Mouse (Mus musculus) heart, embryonic 11.5 days (tissue): Measurements from ENCODE around the gene Dnajc5g. TPM values are rescaled to one million over a fixed set of nuclear protein-coding genes. Genes with fewer than 3 reads are reported as not detected.

ENCODE experiments used
- ATAC-seq: fragments of 200-750 bp; cut with Nextera tagmentation; replicated peaks from 2 replicates; pipeline ENCODE4 v1.8.0; 2017; ENCODE audit warnings: moderate library complexity; ENCODE audit not compliant: insufficient number of reproducible peaks, low FRiP score, low TSS enrichment
- H3K27ac ChIP-seq: fragments of 300-500 bp; sonication (generic); 2 replicates; pipeline ENCODE4 v1.5.1; 2014; ENCODE audit warnings: mild to moderate bottlenecking, low read depth, low read length
- H3K27me3 ChIP-seq: fragments of 300-500 bp; sonication (generic); 2 replicates; pipeline ENCODE4 v1.6.1; 2014; ENCODE audit warnings: mild to moderate bottlenecking, low read length, mixed read lengths; ENCODE audit not compliant: control insufficient read depth, insufficient read depth
- H3K36me3 ChIP-seq: fragments of 300-500 bp; sonication (generic); 2 replicates; pipeline ENCODE4 v1.6.1; 2014; ENCODE audit warnings: mild to moderate bottlenecking, low read length, moderate library complexity, mixed read lengths; ENCODE audit not compliant: control insufficient read depth, insufficient read depth
- H3K4me1 ChIP-seq: fragments of 300-500 bp; sonication (generic); 2 replicates; pipeline ENCODE4 v1.6.1; 2014; ENCODE audit warnings: low read length; ENCODE audit not compliant: control insufficient read depth, insufficient read depth
- H3K4me2 ChIP-seq: fragments of 300-500 bp; sonication (generic); 2 replicates; pipeline ENCODE4 v1.6.1; 2014; ENCODE audit warnings: mild to moderate bottlenecking, moderate library complexity
- H3K4me3 ChIP-seq: fragments of 300-500 bp; sonication (generic); 2 replicates; pipeline ENCODE4 v1.5.1; 2014; ENCODE audit warnings: low read depth, low read length
- H3K9ac ChIP-seq: fragments of 300-500 bp; sonication (generic); 2 replicates; pipeline ENCODE4 v1.6.1; 2014; ENCODE audit warnings: mild to moderate bottlenecking, low read depth, low read length, moderate library complexity
- H3K9me3 ChIP-seq: fragments of 300-500 bp; sonication (generic); replicated peaks from 2 replicates; pipeline ENCODE4 v1.6.1; 2016; ENCODE audit warnings: low read length; ENCODE audit not compliant: control insufficient read depth
- WGBS: fragments of 180-500 bp; shearing (Covaris S2); extraction: QIAGEN DNeasy Blood & Tissue Kit; methylation state at CpG from one replicate; pipeline ENCODE4 v1.1.7; 2014; ENCODE audit not compliant: insufficient replicate concordance; 5-methylcytosine and 5-hydroxymethylcytosine counted together
- polyA plus RNA-seq: library from polyadenylated mRNA; unstranded; fragments of >200 nt; fragmentation: Nextera tagmentation; extraction: Ambion mirVana; gene quantifications from 2 replicates; pipeline ENCODE4 v1.2.1, GENCODE M21; 2014

The Dnajc5g gene
- polyA plus RNA-seq, 1 experiment from 2014 or later = not detected

- 27% methylated on average over 5 of the region's 5 CpGs for whole genome bisulfite sequencing
- Histone ChIP-seq H3K27ac (no peak overlapping the region), H3K4me3 (no peak overlapping the region), H3K4me2 (no peak overlapping the region), H3K9ac (no peak overlapping the region), H3K27me3 (no peaks in the 10 kb centered on the region), H3K36me3 (no peaks in the 10 kb centered on the region), H3K4me1 (no peaks in the 10 kb centered on the region), H3K9me3 (no peaks in the 10 kb centered on the region)
- ATAC-seq = no peak
Observed at GRCm38 (mm10) chr5:31126050-31126449, 20.0 kb downstream of the Dnajc5g start.

DNA sequence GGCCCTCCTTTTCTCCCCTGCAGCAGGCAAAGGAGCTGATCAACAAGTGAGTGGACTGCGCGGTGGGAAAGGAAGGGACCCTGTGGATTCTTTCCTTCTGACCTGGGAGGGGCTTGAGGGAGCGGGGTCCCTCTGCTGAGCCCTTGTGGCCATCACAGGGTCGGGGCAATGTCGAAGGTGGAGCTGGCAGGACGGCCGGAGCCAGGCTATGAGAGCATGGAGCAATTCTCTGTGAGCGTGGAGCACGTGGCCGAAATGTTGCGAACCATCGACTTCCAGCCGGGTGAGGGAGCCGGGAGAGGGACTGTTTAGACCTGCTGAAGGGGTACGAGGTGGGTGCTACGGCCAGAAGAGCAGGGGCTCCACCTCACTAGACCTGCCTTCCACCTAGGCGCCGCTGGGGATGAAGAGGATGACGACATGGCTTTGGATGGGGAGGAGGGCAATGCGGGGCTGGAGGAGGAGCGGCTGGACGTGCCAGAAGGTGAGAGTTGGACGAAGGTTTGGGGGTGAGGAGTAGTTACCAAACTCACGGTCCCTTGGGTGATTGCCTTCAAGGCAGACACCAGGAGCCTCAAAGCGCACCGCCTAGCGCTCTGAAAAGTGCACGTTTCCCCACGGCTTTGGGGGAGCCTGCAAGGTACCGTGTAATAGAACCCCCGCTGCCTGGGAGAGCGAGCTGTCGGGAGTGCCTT, 30.8 kb downstream of the Dnajc5g start:
- no peak for ATAC-seq
- Histone ChIP-seq H3K4me3 (peak overlapping the region; percentile 37; the same call in 1 of the 2 replicates), H3K36me3 (peaks cover 4% of the 10 kb centered on the region; the same call in 1 of the 2 replicates)

DNA sequence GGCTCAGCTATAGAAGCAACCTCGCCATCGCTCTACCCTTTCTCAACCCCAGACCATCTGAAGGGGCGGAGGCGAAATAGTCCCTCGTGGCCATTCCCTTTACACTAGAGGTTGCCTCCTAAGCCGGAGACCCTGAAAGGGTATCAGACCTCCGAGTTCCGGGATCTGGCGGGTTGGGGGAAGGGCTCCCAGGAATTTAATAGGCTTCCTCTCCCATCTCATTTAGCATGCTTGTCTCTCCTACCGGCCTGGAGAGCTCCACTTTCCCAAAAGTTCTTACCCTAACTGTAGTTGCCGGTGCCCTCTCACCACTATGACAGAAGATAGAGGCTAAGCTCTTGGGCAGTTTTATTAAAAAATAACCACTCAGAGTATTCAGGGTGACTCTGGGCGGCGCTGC, 31.6 kb downstream of the Dnajc5g start:
- H3K4me3 ChIP-seq = peak overlapping the region; percentile 37
- 1% methylated on average over 13 of the region's 13 CpGs for WGBS
- H3K36me3 ChIP-seq = peaks cover 4% of the 10 kb centered on the region; the same call in 1 of the 2 replicates
- H3K9me3 ChIP-seq = no peaks in the 10 kb centered on the region
- ATAC-seq = no peak
- H3K4me1 ChIP-seq = peaks cover 22% of the 10 kb centered on the region
- H3K4me2 ChIP-seq = peak overlapping the region; percentile 59
- no peak overlapping the region for H3K9ac ChIP-seq
- peaks cover 59% of the 10 kb centered on the region for H3K27me3 ChIP-seq
- H3K27ac ChIP-seq = no peak overlapping the region

More for the DNA sequence above, 30.8 kb downstream of the Dnajc5g start:
- Histone ChIP-seq H3K27ac (no peak overlapping the region), H3K4me1 (peaks cover 22% of the 10 kb centered on the region), H3K27me3 (peaks cover 59% of the 10 kb centered on the region), H3K4me2 (peak overlapping the region; percentile 59), H3K9me3 (no peaks in the 10 kb centered on the region), H3K9ac (no peak overlapping the region)
- 3% methylated on average over 33 of the region's 33 CpGs for WGBS

GRCm38 (mm10) chr5:31138241-31138967, 32.3 kb downstream of the Dnajc5g start, which contains the start of gene Ucn:
Gene Ucn, minus strand, starts transcription at chr5:31138829.
- H3K4me1 ChIP-seq = peaks cover 22% of the 10 kb centered on the region
- no peak within 1 kb of the TSS for H3K27ac ChIP-seq
- H3K9ac ChIP-seq = no peak within 1 kb of the TSS
- peaks cover 4% of the 10 kb centered on the region; the same call in 1 of the 2 replicates for H3K36me3 ChIP-seq
- H3K27me3 ChIP-seq = peaks cover 59% of the 10 kb centered on the region
- H3K4me2 ChIP-seq = peak within 1 kb of the TSS; percentile 59
- 3% methylated on average over 52 of the region's 52 CpGs for WGBS
- ATAC-seq = no peak; the same call in 1 of the 2 replicates
- no peaks in the 10 kb centered on the region for H3K9me3 ChIP-seq
- H3K4me3 ChIP-seq = peak within 1 kb of the TSS; percentile 37

DNA sequence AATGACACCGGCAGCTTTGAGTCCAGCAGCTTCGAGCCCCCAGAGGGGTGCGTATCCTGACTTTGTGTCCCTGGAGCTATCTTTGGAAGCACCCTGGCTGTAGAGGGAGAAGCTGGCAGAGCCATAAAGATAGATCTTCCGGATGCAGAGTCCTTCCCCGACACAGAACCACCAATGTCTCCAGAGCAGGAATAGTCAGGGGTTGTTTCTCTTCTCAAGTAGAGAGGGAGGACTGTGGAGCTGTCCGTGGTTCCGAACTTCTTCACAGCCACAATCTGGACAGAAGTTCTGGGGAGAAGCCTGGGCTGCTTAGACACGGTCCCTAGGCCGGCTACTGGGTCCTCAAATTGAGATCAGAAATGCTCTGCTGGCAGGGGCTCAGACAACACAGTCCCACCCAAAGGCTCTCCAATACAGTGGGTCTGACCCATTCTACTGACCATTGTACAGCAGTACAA, 32.9 kb downstream of the Dnajc5g start:
- Histone ChIP-seq H3K9me3 (no peaks in the 10 kb centered on the region), H3K4me2 (peak overlapping the region; percentile 59), H3K36me3 (peaks cover 4% of the 10 kb centered on the region; the same call in 1 of the 2 replicates), H3K27ac (no peak overlapping the region), H3K27me3 (peaks cover 54% of the 10 kb centered on the region), H3K4me3 (peak overlapping the region; percentile 37), H3K9ac (no peak overlapping the region), H3K4me1 (peaks cover 22% of the 10 kb centered on the region)
- 8% methylated on average over 9 of the region's 9 CpGs for WGBS
- no peak for ATAC-seq

GRCm38 (mm10) chr5:31149781-31150180, 43.7 kb downstream of the Dnajc5g start:
- H3K9me3 ChIP-seq = no peaks in the 10 kb centered on the region
- H3K4me1 ChIP-seq = peaks cover 8% of the 10 kb centered on the region
- 0 out of 2 replicates have a peak, but pooled peaks cover 4% of the 10 kb centered on the region for H3K36me3 ChIP-seq
- 81% methylated on average over 4 of the region's 4 CpGs for WGBS
- no peaks in the 10 kb centered on the region for H3K27me3 ChIP-seq
- no peak overlapping the region for H3K4me2 ChIP-seq
- H3K27ac ChIP-seq = no peak overlapping the region
- no peak overlapping the region for H3K4me3 ChIP-seq
- no peak for ATAC-seq
- no peak overlapping the region for H3K9ac ChIP-seq

DNA sequence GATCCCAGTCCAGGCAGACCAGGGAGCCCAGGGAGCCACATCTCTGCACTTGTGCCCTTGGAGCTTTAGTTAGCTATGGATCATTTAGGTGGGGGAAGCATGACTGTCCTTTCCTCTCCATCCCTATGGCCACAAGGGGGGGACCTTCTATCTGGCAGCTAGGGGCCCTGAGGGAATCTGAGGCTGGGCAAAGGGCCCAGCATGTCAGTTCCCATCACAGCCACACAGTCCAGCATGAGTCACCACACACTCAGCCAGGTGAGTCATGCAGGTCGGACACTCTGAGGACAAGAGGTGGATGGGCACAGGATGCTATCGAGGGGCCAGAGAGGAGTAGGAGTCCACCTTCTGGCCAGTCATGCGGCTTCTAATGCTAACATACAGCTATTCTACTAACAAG, 45.7 kb downstream of the Dnajc5g start:
- ATAC-seq = no peak

GRCm38 (mm10) chr5:31153516-31154151, 47.5 kb downstream of the Dnajc5g start:
- no peak overlapping the region for H3K27ac ChIP-seq
- H3K27me3 ChIP-seq = no peaks in the 10 kb centered on the region
- ATAC-seq = no peak
- no peaks in the 10 kb centered on the region for H3K9me3 ChIP-seq
- peak overlapping the region; percentile 64 for H3K4me3 ChIP-seq
- WGBS = 28% methylated on average over 6 of the region's 6 CpGs
- peak overlapping the region; percentile 80 for H3K9ac ChIP-seq
- peaks cover 17% of the 10 kb centered on the region for H3K36me3 ChIP-seq
- peak overlapping the region; percentile 83 for H3K4me2 ChIP-seq
- peaks cover 8% of the 10 kb centered on the region for H3K4me1 ChIP-seq

More for the DNA sequence above, 45.7 kb downstream of the Dnajc5g start:
- H3K27me3 ChIP-seq = no peaks in the 10 kb centered on the region
- no peak overlapping the region for H3K4me2 ChIP-seq
- no peak overlapping the region for H3K27ac ChIP-seq
- no peaks in the 10 kb centered on the region for H3K9me3 ChIP-seq
- H3K4me1 ChIP-seq = peaks cover 8% of the 10 kb centered on the region
- no peaks in the 10 kb centered on the region for H3K36me3 ChIP-seq
- H3K9ac ChIP-seq = no peak overlapping the region
- H3K4me3 ChIP-seq = no peak overlapping the region
- 82% methylated on average over 3 of the region's 3 CpGs for WGBS
